Mouse (Mus musculus) lung, postnatal 0 days (tissue): ENCODE measurements around the gene Chrnb1.

Source experiments
- CTCF ChIP-seq: IDR thresholded peaks from 2 replicates; pipeline ENCODE4 v1.5.1; 2016; ENCODE audit warnings: antibody characterized with exemption, mild to moderate bottlenecking
- EP300 ChIP-seq: IDR thresholded peaks from 2 replicates; pipeline ENCODE4 v1.6.1; 2016; ENCODE audit warnings: antibody characterized with exemption, mild to moderate bottlenecking, control low read depth

DNA sequence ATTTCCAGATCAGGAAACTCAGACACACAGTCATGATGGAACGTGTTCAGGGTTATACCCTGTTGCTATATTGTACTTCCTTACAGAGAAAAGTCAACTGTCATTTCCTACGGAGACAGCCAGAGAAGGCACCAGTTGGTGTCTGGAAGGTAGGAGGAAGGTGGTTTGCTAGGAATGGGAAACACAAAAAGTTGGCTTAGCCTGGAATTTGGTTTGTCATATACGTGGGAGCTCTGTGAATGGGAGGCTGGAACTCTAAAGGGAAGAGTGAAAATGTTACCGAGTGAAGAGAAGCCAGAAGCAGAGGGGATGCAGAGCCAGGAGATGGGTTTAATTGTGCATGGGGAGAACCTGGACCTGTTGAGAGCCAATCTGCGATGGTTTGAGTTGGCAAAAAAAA lies 4.3 kb downstream of the Chrnb1 start:
- no peak for TF ChIP-seq CTCF
- TF ChIP-seq EP300 = no peak
